Mouse (Mus musculus): ENCODE measurements around the gene Pprc1.

GRCm38 (mm10) chr19:46086337-46086736 is 41.7 kb downstream of the Pprc1 start:
- TF ChIP-seq CTCF (IDR thresholded peaks at IDR 0.05; ENCODE audit: control insufficient read depth, insufficient read depth, low read length) (0 out of 2 replicates have a peak, but pooled peaks have one; percentile 7), POLR2A (IDR thresholded peaks at IDR 0.05; ENCODE audit: borderline replicate concordance, control insufficient read depth, low read depth, low read length) (no peak)
